ENCODE assay signal across 8 mouse cellular contexts in genomic region chr15:81802001-81802890, GRCm38 (mm10). TPM values are rescaled to one million over a fixed set of nuclear protein-coding genes. Genes with fewer than 3 reads are reported as not detected.
DNase-seq lines count a peak whose midpoint lies in the region; ATAC-seq and TF ChIP-seq lines count a peak whose summit lies in the region.

Gene Tef, plus strand, starts transcription at chr15:81802421.

- TF ChIP-seq CTCF in Patski (IDR thresholded peaks at IDR 0.05): no peak

- in situ Hi-C loops in Patski (cut with MboI; ENCODE audit: low pct_unique_long_range_greater_than_20kb): no loop called here

- CTCF ChIA-PET in Patski (lab: Charles Lee): interaction anchor here (1.3 kb wide), 1 partner anchor 21 kb away, joined by 3 read pairs; no protein-coding TSS in a partner anchor

- H3K9ac ChIP-seq in hindbrain, embryonic 13.5 days: peak within 1 kb of the TSS; percentile 53

- POLR2A ChIA-PET in Patski (lab: Charles Lee): interaction anchor here (1.2 kb wide), 1 partner anchor 8 kb away, joined by 4 read pairs; no protein-coding TSS in a partner anchor

- H3K4me2 ChIP-seq in hindbrain, embryonic 13.5 days: peak within 1 kb of the TSS; percentile 53

- H3K4me1 ChIP-seq in hindbrain, embryonic 13.5 days (replicated peaks): peaks cover 39% of the 10 kb centered on the region

- ATAC-seq in Patski: peak; percentile 84
- ATAC-seq in hindbrain, embryonic 13.5 days (ENCODE audit: low FRiP score): peak; percentile 96

- H3K36me3 ChIP-seq in hindbrain, embryonic 13.5 days: peaks cover 9% of the 10 kb centered on the region; the same call in 1 of the 2 replicates

- H3K27me3 ChIP-seq in Patski: no peaks in the 10 kb centered on the region
- H3K27me3 ChIP-seq in hindbrain, embryonic 13.5 days: no peaks in the 10 kb centered on the region

- peak within 1 kb of the TSS; percentile 19 for H3K4me3 ChIP-seq in hindbrain, embryonic 13.5 days

- DNase-seq in Patski (ENCODE audit: low read depth, low spot score): peak; percentile 90
- peak; percentile 100 for DNase-seq in cerebellum, postnatal 14 days
- DNase-seq in frontal cortex, postnatal 14 days (ENCODE audit: low spot score in 2 of 2): peak; percentile 99
- peak; percentile 99 to 100 for DNase-seq in layer of hippocampus, postnatal 25 days (ENCODE audit: extremely low spot score in 1 of 2, low spot score in 1 of 2)
- DNase-seq in lung, postnatal 25 days (ENCODE audit: low spot score): peak; percentile 100
- DNase-seq in retina, embryonic 14.5 days (ENCODE audit: low spot score): peak; percentile 90
- DNase-seq in thymus, postnatal 4 days: peak; percentile 78

- no peaks in the 10 kb centered on the region for H3K9me3 ChIP-seq in hindbrain, embryonic 13.5 days

- WGBS in hindbrain, embryonic 13.5 days: 27% methylated on average over 19 of the region's 19 CpGs

- peak within 1 kb of the TSS; percentile 52 for H3K27ac ChIP-seq in hindbrain, embryonic 13.5 days

RNA-seq across cellular contexts. Expression of gene Tef, which starts in this region (rescaled TPM):
- 61.5 TPM for polyA plus RNA-seq in Patski (2021)
- 22.3 and 22.4 TPM in 2 replicates for polyA plus RNA-seq in hindbrain, embryonic 13.5 days (2015; fragmentation: Nextera tagmentation; extraction: Ambion mirVana)
- total RNA-seq in layer of hippocampus, postnatal 25 days (2021): 100 to 1,000 TPM; 237 to 266 TPM

Comparison
In these comparisons a context has a peak if more than half of its experiments do, and no peak if none do; other contexts are left out.
1. Peak in every context shown above with its lines: DNase-seq, ATAC-seq, H3K4me3 ChIP-seq and H3K27ac ChIP-seq.